Mouse (Mus musculus) adrenal gland, adult (tissue): ENCODE measurements around the gene S100a9.

ENCODE experiments used
- DNase-seq, 2 experiments: peaks; one replicate each; pipeline ENCODE4 v3.0.0; 2022 to 2023; ENCODE audit warnings: low spot score in 1 of 2; ENCODE audit not compliant: inconsistent age in 2 of 2

Gene S100a9

GRCm38 (mm10) chr3:90695613-90696012 is at the start of gene S100a9:
S100a9 (minus strand) TSS chr3:90695721.
- no peak for DNase-seq

GRCm38 (mm10) chr3:90726606-90727005 is 31.1 kb upstream of the S100a9 start, which contains the start of gene Pglyrp4:
Pglyrp4 (plus strand) TSS chr3:90726906.
- DNase-seq: no peak

DNA sequence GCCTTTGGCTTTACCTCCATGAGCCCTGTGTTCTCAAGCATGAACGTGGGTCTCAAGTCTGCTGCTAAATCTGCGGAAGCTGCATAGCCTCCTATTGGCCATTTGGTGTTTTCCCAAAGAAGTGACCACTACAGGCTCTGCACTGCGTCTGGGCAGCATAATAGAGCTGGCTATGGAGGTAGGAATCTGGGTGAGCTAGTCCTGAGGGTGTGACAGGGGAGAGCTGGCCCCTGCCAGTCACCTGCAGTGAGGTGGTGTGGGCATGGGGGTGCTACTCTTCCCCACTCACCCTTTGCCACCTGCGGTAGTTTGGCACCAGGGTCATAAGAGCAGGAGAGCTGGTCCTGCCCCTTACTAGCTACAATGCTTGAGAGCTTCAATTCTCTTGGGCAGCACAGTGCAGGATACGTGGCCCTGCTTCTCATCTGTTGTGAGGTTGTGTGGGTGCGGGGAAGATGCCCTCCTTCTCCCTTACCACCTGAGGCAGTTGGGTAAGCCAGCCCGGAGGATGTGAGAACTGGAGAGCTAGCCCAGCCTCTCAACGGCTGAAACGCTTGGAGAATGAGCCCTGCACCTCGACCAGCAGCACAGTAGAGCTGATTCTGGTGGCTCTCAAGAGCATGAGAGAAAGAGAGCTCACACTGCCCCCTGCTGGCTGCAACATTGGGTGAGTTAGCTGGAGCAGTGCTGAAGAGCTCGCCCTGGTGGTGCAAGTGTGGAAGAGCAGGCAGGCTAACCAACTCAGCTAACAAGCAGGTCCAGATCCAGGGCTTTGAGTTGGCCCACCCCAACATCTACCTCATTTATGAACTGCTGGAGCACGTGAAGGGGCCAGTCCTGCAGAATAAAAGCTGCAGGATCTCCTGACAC is 14.3 kb upstream of the S100a9 start:
- DNase-seq: peak; percentile 73 to 92

- peak; percentile 13 to 70 for DNase-seq
Measured at GRCm38 (mm10) chr3:90708523-90709202, 13.1 kb upstream of the S100a9 start.

DNA sequence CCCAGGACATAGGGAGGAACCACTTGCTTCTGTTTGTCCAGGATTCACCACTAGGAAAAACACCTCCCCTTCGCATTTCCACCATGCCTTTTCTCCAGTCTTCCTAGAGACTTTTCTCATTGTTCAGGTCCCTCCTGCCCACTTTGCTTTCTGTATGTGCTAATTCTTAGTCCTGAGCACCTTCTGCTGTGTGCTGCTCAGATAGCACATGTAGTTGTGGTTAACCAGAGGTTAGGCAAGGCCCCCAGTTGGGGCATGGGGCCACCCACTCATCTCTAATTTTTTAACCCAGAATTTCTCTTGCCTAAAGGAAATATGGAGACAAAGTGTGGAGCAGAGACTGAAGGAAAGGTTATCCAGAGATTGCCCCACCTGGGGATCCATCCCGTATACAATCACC is 6.7 kb upstream of the S100a9 start:
- no peak for DNase-seq

GRCm38 (mm10) chr3:90693496-90693895 is 2.0 kb downstream of the S100a9 start:
- DNase-seq: no peak

GRCm38 (mm10) chr3:90686835-90687234 is 8.7 kb downstream of the S100a9 start:
- no peak for DNase-seq

DNA sequence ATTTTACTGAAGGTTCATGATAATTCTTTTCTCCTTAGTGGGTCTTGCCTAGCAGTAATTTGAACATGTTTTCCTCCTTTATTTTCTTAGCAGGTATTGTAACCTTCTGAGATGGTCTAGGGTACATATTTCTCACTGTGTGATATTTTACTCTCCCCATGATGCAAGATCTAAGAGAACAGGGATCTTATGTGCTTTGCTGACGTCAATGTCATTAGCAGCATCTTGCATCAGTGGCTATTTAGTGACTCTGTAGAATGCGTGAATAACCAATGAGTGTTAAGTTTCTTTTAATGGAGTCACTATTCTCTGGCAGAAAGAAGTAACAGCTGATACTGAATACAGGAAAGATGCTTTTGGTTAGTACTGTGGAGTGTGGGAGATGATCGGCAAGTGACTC is 11.6 kb downstream of the S100a9 start:
- DNase-seq: no peak

GRCm38 (mm10) chr3:90678656-90679055 is 16.9 kb downstream of the S100a9 start:
- no peak for DNase-seq

GRCm38 (mm10) chr3:90668846-90669245 is 26.7 kb downstream of the S100a9 start, which contains the start of gene S100a8:
S100a8 (plus strand) TSS chr3:90668978.
- DNase-seq: peak in 1 of 2 experiments; percentile 54

GRCm38 (mm10) chr3:90664219-90664618 is 31.3 kb downstream of the S100a9 start:
- DNase-seq: peak in 1 of 2 experiments; percentile 66

- no peak for DNase-seq
Measured at GRCm38 (mm10) chr3:90659364-90660044, 36.0 kb downstream of the S100a9 start.

GRCm38 (mm10) chr3:90657405-90657804 is 38.1 kb downstream of the S100a9 start:
- no peak for DNase-seq

GRCm38 (mm10) chr3:90653717-90654116 is 41.8 kb downstream of the S100a9 start, which contains the start of gene S100a7a:
S100a7a (plus strand) TSS chr3:90654017.
- DNase-seq: no peak

DNA sequence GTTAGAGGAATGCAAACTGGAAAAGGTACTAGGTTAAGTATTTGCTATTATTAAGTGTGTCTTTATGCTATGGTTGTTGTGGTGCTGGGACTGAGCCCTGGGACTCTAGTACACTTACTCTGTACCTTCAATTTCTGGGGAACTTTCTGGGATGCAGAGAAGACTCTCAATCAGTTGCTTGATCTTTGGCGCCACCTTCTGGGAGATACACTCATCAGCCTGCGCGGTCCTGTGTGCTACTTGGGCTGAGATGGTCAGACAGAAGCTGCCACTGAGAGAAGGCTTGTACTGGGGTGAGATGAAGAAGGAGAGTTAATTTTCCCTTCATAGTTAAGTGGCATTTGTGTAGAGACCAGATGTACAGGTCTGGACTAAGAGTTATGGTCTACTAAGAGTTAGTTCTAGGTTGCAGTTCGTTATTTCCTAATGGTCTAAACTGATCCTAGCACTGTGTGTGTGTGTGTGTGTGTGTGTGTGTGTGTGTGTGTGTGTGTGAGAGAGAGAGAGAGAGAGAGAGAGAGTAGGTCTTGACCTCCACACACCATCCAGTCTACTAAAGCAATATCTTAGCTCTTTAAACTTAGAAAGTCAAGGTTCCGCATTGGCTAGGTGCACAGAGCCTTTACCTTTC is 42.5 kb downstream of the S100a9 start:
- DNase-seq: peak; percentile 65 to 87

DNA sequence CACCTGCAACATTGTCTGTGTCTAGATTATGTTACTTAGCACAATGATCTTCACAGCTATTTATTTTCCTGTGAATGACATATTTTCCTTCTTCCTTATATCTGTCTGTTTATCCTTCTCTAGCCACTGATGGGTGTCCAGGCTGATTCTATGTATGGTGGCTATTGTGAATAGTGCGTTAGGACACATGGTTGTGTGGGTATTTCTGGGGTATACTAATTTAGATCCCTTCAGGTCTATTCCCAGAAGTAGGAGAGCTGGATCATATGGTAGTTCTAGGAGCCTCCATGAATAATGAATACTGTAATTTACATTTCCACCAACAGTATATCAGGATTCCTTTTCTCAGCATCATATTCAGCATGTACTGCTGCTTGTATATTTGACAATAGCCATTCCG is 45.7 kb downstream of the S100a9 start:
- no peak for DNase-seq

GRCm38 (mm10) chr3:90648981-90649380 is 46.5 kb downstream of the S100a9 start:
- DNase-seq: no peak

DNA sequence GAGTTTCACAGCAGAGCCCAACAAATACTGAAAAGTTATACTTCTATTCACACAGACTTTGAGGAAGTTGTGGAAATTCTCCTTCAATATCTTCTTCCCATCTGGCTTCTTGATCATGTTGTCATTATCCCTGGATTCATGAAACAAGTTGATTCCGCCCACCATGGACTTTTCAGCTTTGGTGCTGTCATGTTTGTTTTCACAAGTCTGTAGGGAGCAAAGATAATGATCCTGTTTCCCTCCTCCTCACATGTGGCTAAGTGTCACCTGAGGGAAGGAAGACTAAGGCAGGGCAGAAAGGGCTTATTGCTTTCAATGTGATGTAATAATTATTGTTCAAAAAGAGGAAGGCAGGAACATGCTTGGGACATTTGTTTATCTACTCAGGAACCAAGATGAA is 48.2 kb downstream of the S100a9 start:
- DNase-seq: no peak

GRCm38 (mm10) chr3:90644220-90644619 is 51.3 kb downstream of the S100a9 start:
- peak; percentile 45 to 80 for DNase-seq
